Mouse (Mus musculus): ENCODE measurements around the gene Tarsl2. TPM values are rescaled to one million over a fixed set of nuclear protein-coding genes. Genes with fewer than 3 reads are reported as not detected.

Tarsl2 gene
- polyA plus RNA-seq, 1 experiment = 3.3 TPM

DNA sequence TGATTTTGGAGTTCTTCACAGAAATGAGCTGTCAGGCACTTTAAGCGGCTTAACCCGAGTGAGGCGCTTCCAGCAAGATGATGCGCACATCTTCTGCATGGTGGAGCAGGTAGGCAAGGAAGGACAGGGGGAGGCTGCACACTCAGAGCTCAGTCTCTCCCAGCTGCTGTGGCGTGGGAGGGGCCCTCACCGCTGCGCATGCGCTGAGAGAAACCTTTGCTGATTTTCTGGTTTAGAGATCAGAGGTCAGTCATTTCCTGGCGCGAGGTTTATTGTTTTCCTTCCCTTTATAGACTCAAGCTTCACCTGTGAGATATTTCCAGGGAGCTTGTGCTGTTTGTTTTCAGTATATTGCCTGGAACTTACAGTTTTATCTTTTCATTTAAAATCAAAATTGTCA, 33.4 kb downstream of the Tarsl2 start:
- Histone ChIP-seq H3K36me3 (ENCODE audit: control insufficient read depth, insufficient read depth) (no peaks in the 10 kb centered on the region), H3K4me3 (no peak overlapping the region), H3K79me2 (ENCODE audit: control insufficient read depth, insufficient read depth) (no peaks in the 10 kb centered on the region), H3K4me2 (ENCODE audit: low read depth) (no peak overlapping the region), H3ac (ENCODE audit: control insufficient read depth, insufficient read length) (no peak overlapping the region), H3K27me3 (ENCODE audit: control insufficient read depth, insufficient read depth, insufficient read length) (no peaks in the 10 kb centered on the region)
- no peak for TF ChIP-seq POLR2A (IDR thresholded peaks at IDR 0.05; ENCODE audit: insufficient read length, low read depth)
- TF ChIP-seq MAX (IDR thresholded peaks at IDR 0.05; ENCODE audit: low read depth) = no peak
- TF ChIP-seq MYOD1 (IDR thresholded peaks at IDR 0.05; ENCODE audit: control insufficient read depth in 1 of 3, insufficient read length in 2 of 3, low read depth in 2 of 3) = no peak
- TF ChIP-seq POLR2AphosphoS2 (IDR thresholded peaks at IDR 0.05; ENCODE audit: insufficient read length, low read depth) = no peak
- no peak for TF ChIP-seq USF1 (IDR thresholded peaks at IDR 0.05; ENCODE audit: low read depth)
- no peak for TF ChIP-seq TCF3 (IDR thresholded peaks at IDR 0.05; ENCODE audit: insufficient read length, low read depth)
- no peak for TF ChIP-seq CEBPB (IDR thresholded peaks at IDR 0.05; ENCODE audit: insufficient read depth, poor library complexity, severe bottlenecking)
- no peak for TF ChIP-seq TCF12 (IDR thresholded peaks at IDR 0.05; ENCODE audit: insufficient read depth, poor library complexity, severe bottlenecking)
- no peak for TF ChIP-seq MYOG (IDR thresholded peaks at IDR 0.05; ENCODE audit: control insufficient read depth in 1 of 3, insufficient read depth in 1 of 3, insufficient read length in 2 of 3, low read depth in 2 of 3)
- TF ChIP-seq E2F4 (IDR thresholded peaks at IDR 0.05; ENCODE audit: insufficient read depth) = no peak
- no peak for TF ChIP-seq REST (IDR thresholded peaks at IDR 0.05; ENCODE audit: insufficient read depth, insufficient read length)
- TF ChIP-seq SRF (IDR thresholded peaks at IDR 0.05; ENCODE audit: control insufficient read depth, insufficient read length, low read depth) = no peak

DNA sequence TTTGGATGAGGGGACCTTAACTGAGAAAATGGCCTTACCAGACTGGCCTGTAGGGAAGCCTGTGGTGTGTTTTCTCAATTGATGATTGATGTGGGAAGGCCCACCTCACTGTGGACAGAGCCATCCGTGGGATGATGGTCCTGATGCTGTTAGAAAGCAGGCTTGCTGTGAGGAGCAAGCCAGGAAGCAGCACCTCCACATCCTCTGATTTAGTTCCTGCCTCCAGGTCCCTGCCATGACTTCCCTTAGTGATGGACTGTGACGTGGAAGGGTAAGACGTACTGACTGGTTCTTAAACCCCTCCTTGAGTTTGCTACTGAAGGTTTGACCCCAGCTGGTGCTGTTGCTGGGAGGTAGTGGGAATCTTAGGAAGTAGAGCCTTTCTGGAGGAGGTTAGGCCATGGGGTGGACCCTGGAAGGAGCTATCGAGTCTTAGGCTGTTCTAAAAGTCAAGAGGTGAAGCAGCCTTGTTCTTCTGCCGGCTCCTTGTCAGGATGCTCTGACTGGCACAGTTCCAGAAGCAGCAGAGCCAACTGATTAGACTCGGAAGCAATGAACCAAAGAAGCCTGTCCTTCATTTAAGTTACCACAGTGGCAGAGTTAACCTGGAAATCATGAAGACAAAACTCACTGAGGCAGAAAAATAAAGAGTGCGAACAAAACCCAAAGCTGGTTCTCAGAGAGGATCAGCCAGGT, 34.4 kb downstream of the Tarsl2 start:
- TF ChIP-seq CEBPB (IDR thresholded peaks at IDR 0.05; ENCODE audit: insufficient read depth, poor library complexity, severe bottlenecking) = no peak
- TF ChIP-seq USF1 (IDR thresholded peaks at IDR 0.05; ENCODE audit: low read depth) = no peak
- no peak for TF ChIP-seq POLR2AphosphoS2 (IDR thresholded peaks at IDR 0.05; ENCODE audit: insufficient read length, low read depth)
- no peak for TF ChIP-seq SRF (IDR thresholded peaks at IDR 0.05; ENCODE audit: control insufficient read depth, insufficient read length, low read depth)
- TF ChIP-seq REST (IDR thresholded peaks at IDR 0.05; ENCODE audit: insufficient read depth, insufficient read length) = no peak
- TF ChIP-seq TCF12 (IDR thresholded peaks at IDR 0.05; ENCODE audit: insufficient read depth, poor library complexity, severe bottlenecking) = no peak
- TF ChIP-seq E2F4 (IDR thresholded peaks at IDR 0.05; ENCODE audit: insufficient read depth) = no peak
- TF ChIP-seq MYOG (IDR thresholded peaks at IDR 0.05; ENCODE audit: control insufficient read depth in 1 of 3, insufficient read depth in 1 of 3, insufficient read length in 2 of 3, low read depth in 2 of 3) = no peak
- Histone ChIP-seq H3K36me3 (ENCODE audit: control insufficient read depth, insufficient read depth) (no peaks in the 10 kb centered on the region), H3K79me2 (ENCODE audit: control insufficient read depth, insufficient read depth) (no peaks in the 10 kb centered on the region)

DNA sequence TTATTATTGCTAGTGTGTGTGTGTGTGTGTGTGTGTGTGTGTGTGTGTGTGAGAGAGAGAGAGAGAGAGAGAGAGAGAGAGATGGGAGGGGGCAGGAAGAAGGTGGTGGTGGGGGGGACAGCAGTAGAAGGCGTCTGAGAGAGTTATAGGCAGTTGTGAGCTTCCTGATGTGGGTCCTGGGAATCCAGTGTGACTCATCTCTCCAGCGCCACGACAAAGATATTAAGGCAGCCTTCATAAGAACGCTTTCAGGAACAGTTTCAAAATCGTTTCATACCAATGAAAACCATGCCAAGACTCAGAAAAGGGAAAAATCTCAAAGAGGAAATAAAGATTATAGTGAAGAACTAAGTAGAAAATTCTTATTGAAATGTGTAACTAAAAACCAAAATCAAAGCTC, 36.5 kb downstream of the Tarsl2 start:
- Histone ChIP-seq H3K4me3 (no peak overlapping the region), H3K36me3 (ENCODE audit: control insufficient read depth, insufficient read depth) (no peaks in the 10 kb centered on the region), H3ac (ENCODE audit: control insufficient read depth, insufficient read length) (no peak overlapping the region), H3K79me2 (ENCODE audit: control insufficient read depth, insufficient read depth) (no peaks in the 10 kb centered on the region), H3K27me3 (ENCODE audit: control insufficient read depth, insufficient read depth, insufficient read length) (no peaks in the 10 kb centered on the region), H3K4me2 (ENCODE audit: low read depth) (no peak overlapping the region)
- TF ChIP-seq MYOG (IDR thresholded peaks at IDR 0.05; ENCODE audit: control insufficient read depth in 1 of 3, insufficient read depth in 1 of 3, insufficient read length in 2 of 3, low read depth in 2 of 3) (no peak), CEBPB (IDR thresholded peaks at IDR 0.05; ENCODE audit: insufficient read depth, poor library complexity, severe bottlenecking) (no peak), USF1 (IDR thresholded peaks at IDR 0.05; ENCODE audit: low read depth) (no peak), MYOD1 (IDR thresholded peaks at IDR 0.05; ENCODE audit: control insufficient read depth in 1 of 3, insufficient read length in 2 of 3, low read depth in 2 of 3) (no peak), POLR2AphosphoS2 (IDR thresholded peaks at IDR 0.05; ENCODE audit: insufficient read length, low read depth) (no peak), TCF12 (IDR thresholded peaks at IDR 0.05; ENCODE audit: insufficient read depth, poor library complexity, severe bottlenecking) (no peak), E2F4 (IDR thresholded peaks at IDR 0.05; ENCODE audit: insufficient read depth) (no peak), MAX (IDR thresholded peaks at IDR 0.05; ENCODE audit: low read depth) (no peak), SRF (IDR thresholded peaks at IDR 0.05; ENCODE audit: control insufficient read depth, insufficient read length, low read depth) (no peak), POLR2A (IDR thresholded peaks at IDR 0.05; ENCODE audit: insufficient read length, low read depth) (no peak), TCF3 (IDR thresholded peaks at IDR 0.05; ENCODE audit: insufficient read length, low read depth) (no peak), REST (IDR thresholded peaks at IDR 0.05; ENCODE audit: insufficient read depth, insufficient read length) (no peak)

More for the DNA sequence above, 34.4 kb downstream of the Tarsl2 start:
- no peak overlapping the region for H3K4me2 ChIP-seq (ENCODE audit: low read depth)
- no peak overlapping the region for H3K4me3 ChIP-seq
- H3ac ChIP-seq (ENCODE audit: control insufficient read depth, insufficient read length) = no peak overlapping the region
- H3K27me3 ChIP-seq (ENCODE audit: control insufficient read depth, insufficient read depth, insufficient read length) = no peaks in the 10 kb centered on the region

DNA sequence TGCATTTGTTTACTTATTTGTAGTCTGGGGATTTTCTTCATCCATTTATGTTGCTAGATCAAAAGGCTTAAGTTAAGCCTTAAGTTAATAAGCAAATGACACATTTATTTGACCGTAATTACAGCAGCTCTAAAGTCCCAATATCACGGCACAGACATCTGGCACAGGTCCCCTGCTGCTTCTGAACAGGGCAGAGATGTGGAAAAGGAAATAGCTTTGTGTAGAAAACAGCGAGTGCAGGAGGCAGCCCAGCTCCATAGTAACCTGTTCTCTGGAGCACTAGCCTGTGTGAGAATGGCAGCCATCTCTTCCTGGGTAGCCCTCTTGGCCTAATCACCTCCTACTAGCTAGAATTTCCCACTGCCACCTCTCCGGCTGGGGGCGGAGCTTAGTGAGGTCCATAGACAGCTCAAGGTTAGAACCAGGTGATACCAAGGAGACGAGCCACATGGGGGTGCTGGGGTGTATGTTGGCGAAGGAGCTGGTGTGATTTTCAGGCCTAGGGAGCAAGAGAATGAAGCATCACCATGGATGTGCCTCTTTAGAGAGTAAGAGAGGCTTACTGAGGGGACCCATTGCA, 39.6 kb downstream of the Tarsl2 start:
- Histone ChIP-seq H3ac (ENCODE audit: control insufficient read depth, insufficient read length) (no peak overlapping the region), H3K4me2 (ENCODE audit: low read depth) (no peak overlapping the region), H3K36me3 (ENCODE audit: control insufficient read depth, insufficient read depth) (no peaks in the 10 kb centered on the region), H3K27me3 (ENCODE audit: control insufficient read depth, insufficient read depth, insufficient read length) (no peaks in the 10 kb centered on the region), H3K79me2 (ENCODE audit: control insufficient read depth, insufficient read depth) (no peaks in the 10 kb centered on the region), H3K4me3 (no peak overlapping the region)
- TF ChIP-seq REST (IDR thresholded peaks at IDR 0.05; ENCODE audit: insufficient read depth, insufficient read length) = no peak
- no peak for TF ChIP-seq MYOD1 (IDR thresholded peaks at IDR 0.05; ENCODE audit: control insufficient read depth in 1 of 3, insufficient read length in 2 of 3, low read depth in 2 of 3)
- no peak for TF ChIP-seq POLR2AphosphoS2 (IDR thresholded peaks at IDR 0.05; ENCODE audit: insufficient read length, low read depth)
- TF ChIP-seq SRF (IDR thresholded peaks at IDR 0.05; ENCODE audit: control insufficient read depth, insufficient read length, low read depth) = no peak
- no peak for TF ChIP-seq USF1 (IDR thresholded peaks at IDR 0.05; ENCODE audit: low read depth)
- TF ChIP-seq E2F4 (IDR thresholded peaks at IDR 0.05; ENCODE audit: insufficient read depth) = no peak
- TF ChIP-seq CEBPB (IDR thresholded peaks at IDR 0.05; ENCODE audit: insufficient read depth, poor library complexity, severe bottlenecking) = no peak
- no peak for TF ChIP-seq TCF12 (IDR thresholded peaks at IDR 0.05; ENCODE audit: insufficient read depth, poor library complexity, severe bottlenecking)
- no peak for TF ChIP-seq POLR2A (IDR thresholded peaks at IDR 0.05; ENCODE audit: insufficient read length, low read depth)
- no peak for TF ChIP-seq MYOG (IDR thresholded peaks at IDR 0.05; ENCODE audit: control insufficient read depth in 1 of 3, insufficient read depth in 1 of 3, insufficient read length in 2 of 3, low read depth in 2 of 3)
- TF ChIP-seq MAX (IDR thresholded peaks at IDR 0.05; ENCODE audit: low read depth) = no peak
- no peak for TF ChIP-seq TCF3 (IDR thresholded peaks at IDR 0.05; ENCODE audit: insufficient read length, low read depth)
